Mouse (Mus musculus) liver, embryonic 12.5 days (tissue): ENCODE measurements around the gene Gng4. TPM values are rescaled to one million over a fixed set of nuclear protein-coding genes. Genes with fewer than 3 reads are reported as not detected.

Experiments
- ATAC-seq: fragments of 200-750 bp; cut with Nextera tagmentation; 2 replicates; pipeline ENCODE4 v1.8.0; 2017; ENCODE audit warnings: moderate number of reproducible peaks, mild to moderate bottlenecking, moderate library complexity
- H3K27ac ChIP-seq: fragments of 300-500 bp; sonication (generic); 2 replicates; pipeline ENCODE4 v1.5.1; 2016; ENCODE audit warnings: mild to moderate bottlenecking
- H3K27me3 ChIP-seq: fragments of 300-500 bp; sonication (generic); replicated peaks from 2 replicates; pipeline ENCODE4 v1.6.1; 2016; ENCODE audit warnings: mild to moderate bottlenecking, moderate library complexity
- H3K36me3 ChIP-seq: fragments of 300-500 bp; sonication (generic); 2 replicates; pipeline ENCODE4 v1.6.1; 2016; ENCODE audit warnings: mild to moderate bottlenecking, moderate library complexity
- H3K4me1 ChIP-seq: fragments of 300-500 bp; sonication (generic); 2 replicates; pipeline ENCODE4 v1.6.1; 2016
- H3K4me2 ChIP-seq: fragments of 300-500 bp; sonication (generic); 2 replicates; pipeline ENCODE4 v1.6.1; 2016; ENCODE audit warnings: mild to moderate bottlenecking, moderate library complexity
- H3K4me3 ChIP-seq: fragments of 300-500 bp; sonication (generic); 2 replicates; pipeline ENCODE4 v1.5.1; 2016; ENCODE audit warnings: mild to moderate bottlenecking, moderate library complexity
- H3K9ac ChIP-seq: fragments of 300-500 bp; sonication (generic); 2 replicates; pipeline ENCODE4 v1.6.1; 2016; ENCODE audit warnings: mild to moderate bottlenecking, moderate library complexity
- H3K9me3 ChIP-seq: fragments of 300-500 bp; sonication (generic); replicated peaks from 2 replicates; pipeline ENCODE4 v1.6.1; 2016; ENCODE audit warnings: mild to moderate bottlenecking, moderate library complexity
- WGBS: fragments of 180-500 bp; shearing (Covaris S2); methylation state at CpG from one replicate; pipeline ENCODE4 v1.1.7; 2016; ENCODE audit not compliant: insufficient replicate concordance; 5-methylcytosine and 5-hydroxymethylcytosine counted together
- polyA plus RNA-seq: library from polyadenylated mRNA; unstranded; fragments of >200 nt; fragmentation: Nextera tagmentation; extraction: Ambion mirVana; gene quantifications from 2 replicates; pipeline ENCODE4 v1.2.1, GENCODE M21; 2016

Gene Gng4
- polyA plus RNA-seq, 1 experiment from 2014 or later = not detected

- H3K27ac ChIP-seq = no peak overlapping the region
- H3K9me3 ChIP-seq = no peaks in the 10 kb centered on the region
- WGBS = 55% methylated on average over 7 of the region's 7 CpGs
Measured at GRCm38 (mm10) chr13:13820234-13821123, 36.6 kb downstream of the Gng4 start.

GRCm38 (mm10) chr13:13824946-13825345, 41.1 kb downstream of the Gng4 start:
- H3K9me3 ChIP-seq = no peaks in the 10 kb centered on the region
- H3K36me3 ChIP-seq = no peaks in the 10 kb centered on the region
- WGBS = 70% methylated on average over 7 of the region's 7 CpGs
- H3K27me3 ChIP-seq = no peaks in the 10 kb centered on the region
- no peak overlapping the region for H3K4me3 ChIP-seq
- no peaks in the 10 kb centered on the region for H3K4me1 ChIP-seq
- no peak for ATAC-seq
- no peak overlapping the region for H3K4me2 ChIP-seq
- H3K27ac ChIP-seq = no peak overlapping the region
- no peak overlapping the region for H3K9ac ChIP-seq

More at GRCm38 (mm10) chr13:13820234-13821123, 36.6 kb downstream of the Gng4 start:
- H3K9ac ChIP-seq = no peak overlapping the region
- no peak overlapping the region for H3K4me2 ChIP-seq
- H3K4me3 ChIP-seq = no peak overlapping the region
- H3K4me1 ChIP-seq = no peaks in the 10 kb centered on the region
- ATAC-seq = no peak
- no peaks in the 10 kb centered on the region for H3K27me3 ChIP-seq
- no peaks in the 10 kb centered on the region for H3K36me3 ChIP-seq

- Histone ChIP-seq H3K27ac (no peak overlapping the region), H3K4me1 (no peaks in the 10 kb centered on the region), H3K36me3 (no peaks in the 10 kb centered on the region), H3K4me2 (no peak overlapping the region), H3K27me3 (no peaks in the 10 kb centered on the region), H3K9me3 (no peaks in the 10 kb centered on the region), H3K4me3 (no peak overlapping the region), H3K9ac (no peak overlapping the region)
- no peak for ATAC-seq
- 70% methylated on average over 6 of the region's 6 CpGs for WGBS
Measured at GRCm38 (mm10) chr13:13826533-13826932, 42.7 kb downstream of the Gng4 start.

GRCm38 (mm10) chr13:13828125-13828524, 44.3 kb downstream of the Gng4 start:
- ATAC-seq = no peak
- H3K4me2 ChIP-seq = no peak overlapping the region
- no peaks in the 10 kb centered on the region for H3K9me3 ChIP-seq
- H3K27ac ChIP-seq = no peak overlapping the region
- no peak overlapping the region for H3K4me3 ChIP-seq
- H3K27me3 ChIP-seq = no peaks in the 10 kb centered on the region
- no peaks in the 10 kb centered on the region for H3K36me3 ChIP-seq
- 13% methylated on average over 1 of the region's 1 CpGs for WGBS
- H3K9ac ChIP-seq = no peak overlapping the region
- no peaks in the 10 kb centered on the region for H3K4me1 ChIP-seq

- Histone ChIP-seq H3K9ac (no peak overlapping the region), H3K4me3 (no peak overlapping the region), H3K9me3 (no peaks in the 10 kb centered on the region), H3K4me2 (no peak overlapping the region), H3K27me3 (no peaks in the 10 kb centered on the region), H3K27ac (no peak overlapping the region), H3K36me3 (no peaks in the 10 kb centered on the region), H3K4me1 (no peaks in the 10 kb centered on the region)
- 32% methylated on average over 4 of the region's 4 CpGs for WGBS
- ATAC-seq = no peak
Measured at GRCm38 (mm10) chr13:13830469-13831074, 46.7 kb downstream of the Gng4 start.

GRCm38 (mm10) chr13:13835180-13835579, 51.3 kb downstream of the Gng4 start:
- Histone ChIP-seq H3K9ac (no peak overlapping the region), H3K9me3 (peaks cover 3% of the 10 kb centered on the region; the same call in 1 of the 2 replicates), H3K36me3 (no peaks in the 10 kb centered on the region), H3K4me3 (no peak overlapping the region), H3K4me2 (no peak overlapping the region), H3K27ac (no peak overlapping the region), H3K27me3 (no peaks in the 10 kb centered on the region), H3K4me1 (no peaks in the 10 kb centered on the region)
- ATAC-seq = no peak
- WGBS = 43% methylated on average over 2 of the region's 2 CpGs

- Histone ChIP-seq H3K9me3 (no peaks in the 10 kb centered on the region), H3K4me3 (no peak overlapping the region), H3K4me1 (no peaks in the 10 kb centered on the region), H3K27me3 (no peaks in the 10 kb centered on the region), H3K36me3 (no peaks in the 10 kb centered on the region), H3K27ac (no peak overlapping the region), H3K4me2 (no peak overlapping the region), H3K9ac (no peak overlapping the region)
- WGBS = 44% methylated on average over 4 of the region's 4 CpGs
- no peak for ATAC-seq
Measured at GRCm38 (mm10) chr13:13845021-13845420, 61.2 kb downstream of the Gng4 start.

GRCm38 (mm10) chr13:13847075-13847599, 63.3 kb downstream of the Gng4 start:
- H3K9ac ChIP-seq = no peak overlapping the region
- ATAC-seq = no peak
- H3K27ac ChIP-seq = no peak overlapping the region
- no peak overlapping the region for H3K4me2 ChIP-seq
- no peaks in the 10 kb centered on the region for H3K36me3 ChIP-seq
- 65% methylated on average over 3 of the region's 3 CpGs for WGBS
- no peaks in the 10 kb centered on the region for H3K4me1 ChIP-seq
- no peaks in the 10 kb centered on the region for H3K9me3 ChIP-seq
- H3K4me3 ChIP-seq = no peak overlapping the region
- no peaks in the 10 kb centered on the region for H3K27me3 ChIP-seq

- no peak for ATAC-seq
Measured at GRCm38 (mm10) chr13:13857190-13857589, 73.3 kb downstream of the Gng4 start.

GRCm38 (mm10) chr13:13862346-13862745, 78.5 kb downstream of the Gng4 start:
- Histone ChIP-seq H3K9me3 (no peaks in the 10 kb centered on the region), H3K27ac (no peak overlapping the region), H3K4me2 (no peak overlapping the region), H3K4me3 (no peak overlapping the region), H3K9ac (no peak overlapping the region), H3K27me3 (no peaks in the 10 kb centered on the region), H3K4me1 (no peaks in the 10 kb centered on the region), H3K36me3 (no peaks in the 10 kb centered on the region)
- ATAC-seq = no peak
- WGBS = 72% methylated on average over 11 of the region's 11 CpGs

More at GRCm38 (mm10) chr13:13857190-13857589, 73.3 kb downstream of the Gng4 start:
- H3K4me3 ChIP-seq = no peak overlapping the region
- no peaks in the 10 kb centered on the region for H3K27me3 ChIP-seq
- 70% methylated on average over 4 of the region's 4 CpGs for WGBS
- no peak overlapping the region for H3K27ac ChIP-seq
- H3K4me1 ChIP-seq = no peaks in the 10 kb centered on the region
- H3K4me2 ChIP-seq = no peak overlapping the region
- H3K9me3 ChIP-seq = no peaks in the 10 kb centered on the region
- no peaks in the 10 kb centered on the region for H3K36me3 ChIP-seq
- no peak overlapping the region for H3K9ac ChIP-seq

- Histone ChIP-seq H3K4me1 (no peaks in the 10 kb centered on the region), H3K27ac (no peak overlapping the region), H3K36me3 (no peaks in the 10 kb centered on the region), H3K9ac (no peak overlapping the region), H3K4me2 (no peak overlapping the region), H3K4me3 (no peak overlapping the region), H3K27me3 (no peaks in the 10 kb centered on the region), H3K9me3 (no peaks in the 10 kb centered on the region)
- WGBS = 62% methylated on average over 6 of the region's 6 CpGs
- ATAC-seq = 0 out of 2 replicates have a peak, but pooled peaks have one; percentile 13
Measured at GRCm38 (mm10) chr13:13862941-13863340, 79.1 kb downstream of the Gng4 start.

- WGBS = 80% methylated on average over 2 of the region's 2 CpGs
- H3K27me3 ChIP-seq = no peaks in the 10 kb centered on the region
Measured at GRCm38 (mm10) chr13:13866339-13866738, 82.5 kb downstream of the Gng4 start.

More at GRCm38 (mm10) chr13:13866339-13866738, 82.5 kb downstream of the Gng4 start:
- no peak overlapping the region for H3K4me3 ChIP-seq
- no peak overlapping the region for H3K4me2 ChIP-seq
- no peaks in the 10 kb centered on the region for H3K36me3 ChIP-seq
- no peak for ATAC-seq
- no peak overlapping the region for H3K27ac ChIP-seq
- H3K9me3 ChIP-seq = no peaks in the 10 kb centered on the region
- no peaks in the 10 kb centered on the region for H3K4me1 ChIP-seq
- H3K9ac ChIP-seq = no peak overlapping the region
